16 mouse cellular contexts compared by ENCODE assay signal in genomic region chr3:49992891-49993290, GRCm38 (mm10).
DNase-seq lines count a peak whose midpoint lies in the region; ATAC-seq lines count a peak whose summit lies in the region.
"Had no signal": no experiment of that assay in that cellular context is flagged by ENCODE, and none has a peak within 500 bp of the region (broad histone marks: within the 10 kb centered on the region; RNA-seq: fewer than 3 reads in every experiment).

No protein-coding gene starts in this region.

- H3K9ac ChIP-seq in hindbrain, embryonic 16.5 days (ENCODE audit: low read depth, low read length) = no peak overlapping the region
- H3K9ac ChIP-seq in neural tube, embryonic 11.5 days (ENCODE audit: low read length) = no peak overlapping the region
- H3K9ac ChIP-seq: liver, embryonic 13.5 days had no signal

- no peak overlapping the region for H3K27ac ChIP-seq in hindbrain, embryonic 10.5 days
- H3K27ac ChIP-seq in hindbrain, embryonic 16.5 days (ENCODE audit: low read depth, low read length) = no peak overlapping the region
- H3K27ac ChIP-seq in neural tube, embryonic 11.5 days (ENCODE audit: low read depth, low read length) = no peak overlapping the region
- H3K27ac ChIP-seq: left cerebral cortex, adult 2 months; liver, embryonic 13.5 days had no signal

- H3K4me3 ChIP-seq in hindbrain, embryonic 10.5 days = no peak overlapping the region
- H3K4me3 ChIP-seq in hindbrain, embryonic 16.5 days (ENCODE audit: low read length) = no peak overlapping the region
- H3K4me3 ChIP-seq in neural tube, embryonic 11.5 days (ENCODE audit: low read depth, low read length) = no peak overlapping the region
- H3K4me3 ChIP-seq: left cerebral cortex, adult 2 months; liver, embryonic 13.5 days had no signal

- H3K27me3 ChIP-seq in hindbrain, embryonic 10.5 days (ENCODE audit: insufficient read depth, poor library complexity, severe bottlenecking) = no peaks in the 10 kb centered on the region
- no peaks in the 10 kb centered on the region for H3K27me3 ChIP-seq in hindbrain, embryonic 16.5 days (replicated peaks; ENCODE audit: control insufficient read depth, insufficient read depth, low read length)
- H3K27me3 ChIP-seq in neural tube, embryonic 11.5 days (ENCODE audit: control insufficient read depth, insufficient read depth, low read length) = no peaks in the 10 kb centered on the region
- H3K27me3 ChIP-seq: CH12.LX; liver, embryonic 13.5 days had no signal

- DNase-seq in hindbrain, embryonic 10.5 days (ENCODE audit: low spot score) = peak; percentile 6
- peak; percentile 19 for DNase-seq in neural tube, embryonic 11.5 days (ENCODE audit: low spot score)
- no peak for DNase-seq in neural tube, embryonic 10.5 days (ENCODE audit: extremely low spot score, low spot score)
- DNase-seq in kidney, adult 9 months = peak; percentile 24
- peak; percentile 53 for DNase-seq in mesoderm, embryonic 11.5 days (ENCODE audit: low read depth, low spot score)
- no peak for DNase-seq in adrenal gland, adult 8-10 months
- DNase-seq: cerebellum, adult 11 months; gastrocnemius, postnatal 36 days; liver, embryonic 13.5 days; midbrain, embryonic 14.5 days; right cerebral cortex, adult 18-20 months had no signal

- ATAC-seq in hindbrain, embryonic 16.5 days = no peak
- ATAC-seq in neural tube, embryonic 11.5 days (ENCODE audit: insufficient read depth, low FRiP score, low TSS enrichment) = no peak
- ATAC-seq: forebrain, embryonic 16.5 days; intestine, postnatal 0 days had no signal

- 50% methylated on average over 1 of the region's 1 CpGs for WGBS in hindbrain, embryonic 10.5 days
- WGBS in hindbrain, embryonic 16.5 days = 26% methylated on average over 1 of the region's 1 CpGs
- 44% methylated on average over 1 of the region's 1 CpGs for whole genome bisulfite sequencing in neural tube, embryonic 11.5 days

- H3K36me3 ChIP-seq in hindbrain, embryonic 10.5 days = no peaks in the 10 kb centered on the region
- no peaks in the 10 kb centered on the region for H3K36me3 ChIP-seq in hindbrain, embryonic 16.5 days (ENCODE audit: control insufficient read depth, insufficient read depth, low read length)
- no peaks in the 10 kb centered on the region for H3K36me3 ChIP-seq in neural tube, embryonic 11.5 days (ENCODE audit: control insufficient read depth, insufficient read depth, low read length)
- H3K36me3 ChIP-seq: liver, embryonic 13.5 days had no signal

- H3K9me3 ChIP-seq in hindbrain, embryonic 10.5 days = no peaks in the 10 kb centered on the region
- H3K9me3 ChIP-seq in hindbrain, embryonic 16.5 days (ENCODE audit: control insufficient read depth, low read length) = no peaks in the 10 kb centered on the region
- H3K9me3 ChIP-seq in neural tube, embryonic 11.5 days (ENCODE audit: control insufficient read depth, low read length) = no peaks in the 10 kb centered on the region
- H3K9me3 ChIP-seq: liver, embryonic 13.5 days had no signal

- no peaks in the 10 kb centered on the region for H3K4me1 ChIP-seq in hindbrain, embryonic 10.5 days (replicated peaks)
- no peaks in the 10 kb centered on the region for H3K4me1 ChIP-seq in hindbrain, embryonic 16.5 days (ENCODE audit: control insufficient read depth, insufficient read depth, low read depth, low read length)
- no peaks in the 10 kb centered on the region for H3K4me1 ChIP-seq in neural tube, embryonic 11.5 days (ENCODE audit: control insufficient read depth, insufficient read depth, low read length)
- H3K4me1 ChIP-seq: liver, embryonic 13.5 days had no signal

- no peak overlapping the region for H3K4me2 ChIP-seq in hindbrain, embryonic 16.5 days (ENCODE audit: low read length)
- H3K4me2 ChIP-seq in neural tube, embryonic 11.5 days (ENCODE audit: low read depth) = no peak overlapping the region
- H3K4me2 ChIP-seq: liver, embryonic 13.5 days had no signal

Comparison
In these comparisons a context has a peak if more than half of its experiments do, and no peak if none do; other contexts are left out.
1. DNase-seq: peak in hindbrain, embryonic 10.5 days (single experiment), neural tube, embryonic 11.5 days (single experiment), kidney, adult 9 months (single experiment) and mesoderm, embryonic 11.5 days (single experiment); none in neural tube, embryonic 10.5 days (single experiment) and adrenal gland, adult 8-10 months (single experiment).